Mouse (Mus musculus) telencephalon, adult 2 months (tissue): Measurements from ENCODE around the gene Oog3.

ENCODE experiments used
- DNase-seq: peaks from one replicate; pipeline ENCODE4 v3.0.0-alpha.2; 2011; ENCODE audit warnings: low read depth, low spot score

The Oog3 gene

DNA sequence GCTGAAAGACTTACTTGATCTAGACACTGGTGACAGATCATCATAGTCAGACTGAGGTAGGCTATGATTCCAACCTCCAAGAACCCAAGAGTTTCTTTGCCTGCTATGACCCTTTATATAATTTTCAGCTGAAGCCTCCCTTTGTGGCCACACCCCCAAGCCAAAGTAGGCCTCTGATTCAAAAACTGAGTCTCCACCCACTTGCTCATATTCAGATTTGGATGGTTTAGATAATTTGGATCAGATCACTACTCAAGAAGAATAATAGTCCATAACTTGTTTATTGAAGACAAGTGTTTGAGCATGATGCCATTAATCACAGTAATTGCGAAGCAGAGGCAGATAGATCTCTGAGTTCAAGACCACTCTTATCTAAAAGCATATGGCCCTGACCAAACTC, at the start of gene Oog3:
Oog3 (minus strand) TSS at position 101 of the 400 bp plus-strand sequence.
- DNase-seq, result no peak

DNA sequence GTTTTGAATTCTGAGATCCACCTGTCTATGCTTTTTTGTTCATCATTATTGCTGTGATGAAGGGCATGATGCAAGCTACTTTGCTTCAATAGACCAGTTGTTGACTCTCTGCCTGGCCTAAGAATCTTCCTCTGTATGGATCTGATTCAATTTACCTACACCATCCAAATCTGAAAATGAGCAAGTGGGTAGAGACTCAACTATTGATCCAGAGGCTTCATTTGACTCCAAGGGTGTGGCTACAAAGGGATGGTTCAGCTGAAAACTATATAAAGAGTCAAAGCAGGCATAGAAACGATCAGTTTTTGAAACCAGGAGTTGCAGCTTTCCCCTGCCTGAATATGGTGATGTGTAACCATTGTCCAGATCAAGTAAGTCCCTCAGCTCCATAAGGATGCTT, 28.0 kb upstream of the Oog3 start, which contains the start of gene Oog2:
Oog2 (plus strand) TSS at position 301 of the 400 bp plus-strand sequence.
- DNase-seq, result no peak
